Mouse (Mus musculus) lung, embryonic 16.5 days (tissue): Measurements from ENCODE around the gene Csnk1g2. TPM values are rescaled to one million over a fixed set of nuclear protein-coding genes. Genes with fewer than 3 reads are reported as not detected.

Experiments used
- microRNA-seq: library from miRNA; unstranded; fragments of <30 nt; microRNA quantifications from one replicate; pipeline ENCODE4, GENCODE M21; 2016
- polyA plus RNA-seq: library from polyadenylated mRNA; unstranded; fragments of >200 nt; fragmentation: Nextera tagmentation; extraction: Ambion mirVana; gene quantifications from 2 replicates; pipeline ENCODE4 v1.2.1, GENCODE M21; 2015

The Csnk1g2 gene
- polyA plus RNA-seq, 1 experiment from 2014 or later, result 38.4 TPM

Small RNA genes within 50 kb of the gene (microRNA-seq; reads per million reads assigned to microRNA genes)
- gene Mir6912, result not detected

Other genes starting within 250 kb of the Csnk1g2 start
- gene Mex3d, start 235.2 kb upstream of the Csnk1g2 start, polyA plus RNA-seq, result 4.4 and 4.5 TPM in 2 replicates
- 192 and 204 TPM in 2 replicates for gene Mbd3, start 223.3 kb upstream of the Csnk1g2 start, polyA plus RNA-seq
- 618 and 673 TPM in 2 replicates for gene Uqcr11, start 216.0 kb upstream of the Csnk1g2 start, polyA plus RNA-seq
- gene Tcf3, start 189.2 kb upstream of the Csnk1g2 start, polyA plus RNA-seq, result 81.0 and 82.4 TPM in 2 replicates
- gene Onecut3, start 128.0 kb upstream of the Csnk1g2 start, polyA plus RNA-seq, result not detected in 2 replicates
- 0.05 and 0.09 TPM in 2 replicates for gene Atp8b3, start 83.7 kb upstream of the Csnk1g2 start, polyA plus RNA-seq
- gene Rexo1, start 61.3 kb upstream of the Csnk1g2 start, polyA plus RNA-seq, result 20.6 and 22.1 TPM in 2 replicates
- 8.2 and 8.3 TPM in 2 replicates for gene Klf16, start 45.5 kb upstream of the Csnk1g2 start, polyA plus RNA-seq
- gene Abhd17a, start 32.5 kb upstream of the Csnk1g2 start, polyA plus RNA-seq, result 77.4 and 80.9 TPM in 2 replicates
- gene Scamp4, start 20.0 kb upstream of the Csnk1g2 start, polyA plus RNA-seq, result 78.8 and 81.8 TPM in 2 replicates
- gene Adat3, start 20.0 kb upstream of the Csnk1g2 start, polyA plus RNA-seq, result 7.1 and 8.3 TPM in 2 replicates
- gene Gm49322, start 16.8 kb upstream of the Csnk1g2 start, polyA plus RNA-seq, result 3.7 and 4.4 TPM in 2 replicates
- gene Btbd2, start 34.2 kb downstream of the Csnk1g2 start, polyA plus RNA-seq, result 15.3 and 33.2 TPM in 2 replicates
- 66.3 and 82.1 TPM in 2 replicates for gene Mknk2, start 55.3 kb downstream of the Csnk1g2 start, polyA plus RNA-seq
- 42.3 and 45.7 TPM in 2 replicates for gene Mob3a, start 79.1 kb downstream of the Csnk1g2 start, polyA plus RNA-seq
- 23.6 and 26.8 TPM in 2 replicates for gene Izumo4, start 79.3 kb downstream of the Csnk1g2 start, polyA plus RNA-seq
- gene Ap3d1, start 119.4 kb downstream of the Csnk1g2 start, polyA plus RNA-seq, result 59.6 and 59.9 TPM in 2 replicates
- gene Dot1l, start 132.4 kb downstream of the Csnk1g2 start, polyA plus RNA-seq, result 15.4 and 17.5 TPM in 2 replicates
- gene Sf3a2, start 175.4 kb downstream of the Csnk1g2 start, polyA plus RNA-seq, result 60.9 and 75.7 TPM in 2 replicates
- gene Plekhj1, start 175.8 kb downstream of the Csnk1g2 start, polyA plus RNA-seq, result 92.7 and 100 TPM in 2 replicates
- gene Amh, start 182.4 kb downstream of the Csnk1g2 start, polyA plus RNA-seq, result 0.13 TPM in 1 of 2 replicates, not detected in the other
- gene Jsrp1, start 190.7 kb downstream of the Csnk1g2 start, polyA plus RNA-seq, result 1.3 and 2.6 TPM in 2 replicates
- gene Oaz1, start 203.8 kb downstream of the Csnk1g2 start, polyA plus RNA-seq, result 1,799 and 1,972 TPM in 2 replicates
- gene Lingo3, start 221.2 kb downstream of the Csnk1g2 start, polyA plus RNA-seq, result 0.15 and 0.44 TPM in 2 replicates
- 193 and 234 TPM in 2 replicates for gene Lsm7, start 232.4 kb downstream of the Csnk1g2 start, polyA plus RNA-seq
- gene Sppl2b, start 232.4 kb downstream of the Csnk1g2 start, polyA plus RNA-seq, result 43.0 and 43.2 TPM in 2 replicates
- gene Tmprss9, start 249.0 kb downstream of the Csnk1g2 start, polyA plus RNA-seq, result 0.08 TPM in 1 of 2 replicates, not detected in the other